Mouse (Mus musculus) liver, embryonic 13.5 days (tissue): Measurements from ENCODE around the gene Irak2. TPM values are rescaled to one million over a fixed set of nuclear protein-coding genes. Genes with fewer than 3 reads are reported as not detected.

Experiments used
- ATAC-seq: fragments of 200-750 bp; cut with Nextera tagmentation; 2 replicates; pipeline ENCODE4 v1.8.0; 2017; ENCODE audit warnings: low read depth, mild to moderate bottlenecking, moderate number of reproducible peaks, moderate library complexity
- DNase-seq: peaks from one replicate; pipeline ENCODE4 v3.0.0; 2022
- H3K27ac ChIP-seq: fragments of 300-500 bp; sonication (generic); 2 replicates; pipeline ENCODE4 v1.5.1; 2015; ENCODE audit warnings: moderate library complexity, mild to moderate bottlenecking, inconsistent platforms
- H3K27me3 ChIP-seq: fragments of 300-500 bp; sonication (generic); 2 replicates; pipeline ENCODE4 v1.6.1; 2015; ENCODE audit warnings: mild to moderate bottlenecking, inconsistent platforms
- H3K36me3 ChIP-seq: fragments of 300-500 bp; sonication (generic); 2 replicates; pipeline ENCODE4 v1.6.1; 2015; ENCODE audit warnings: mild to moderate bottlenecking, inconsistent platforms
- H3K4me1 ChIP-seq: fragments of 300-500 bp; sonication (generic); replicated peaks from 2 replicates; pipeline ENCODE4 v1.6.1; 2015; ENCODE audit warnings: inconsistent platforms
- H3K4me2 ChIP-seq: fragments of 300-500 bp; sonication (generic); 2 replicates; pipeline ENCODE4 v1.6.1; 2015; ENCODE audit warnings: inconsistent platforms, mild to moderate bottlenecking, moderate library complexity
- H3K4me3 ChIP-seq: fragments of 300-500 bp; sonication (generic); replicated peaks from 2 replicates; pipeline ENCODE4 v1.5.1; 2015; ENCODE audit warnings: mild to moderate bottlenecking, inconsistent platforms
- H3K9ac ChIP-seq: fragments of 300-500 bp; sonication (generic); 2 replicates; pipeline ENCODE4 v1.6.1; 2015; ENCODE audit warnings: mild to moderate bottlenecking, inconsistent platforms
- H3K9me3 ChIP-seq: fragments of 300-500 bp; sonication (generic); replicated peaks from 2 replicates; pipeline ENCODE4 v1.6.1; 2016; ENCODE audit warnings: inconsistent platforms
- WGBS: fragments of 180-500 bp; shearing (Covaris S2); methylation state at CpG from one replicate; pipeline ENCODE4 v1.1.7; 2015; ENCODE audit not compliant: insufficient replicate concordance; 5-methylcytosine and 5-hydroxymethylcytosine counted together
- microRNA-seq: library from miRNA; unstranded; fragments of <30 nt; microRNA quantifications from one replicate; pipeline ENCODE4, GENCODE M21; 2016
- polyA plus RNA-seq: library from polyadenylated mRNA; unstranded; fragments of >200 nt; fragmentation: Nextera tagmentation; extraction: Ambion mirVana; gene quantifications from 2 replicates; pipeline ENCODE4 v1.2.1, GENCODE M21; 2015

Irak2 gene
- polyA plus RNA-seq, 1 experiment from 2014 or later: 14.9 TPM

DNA sequence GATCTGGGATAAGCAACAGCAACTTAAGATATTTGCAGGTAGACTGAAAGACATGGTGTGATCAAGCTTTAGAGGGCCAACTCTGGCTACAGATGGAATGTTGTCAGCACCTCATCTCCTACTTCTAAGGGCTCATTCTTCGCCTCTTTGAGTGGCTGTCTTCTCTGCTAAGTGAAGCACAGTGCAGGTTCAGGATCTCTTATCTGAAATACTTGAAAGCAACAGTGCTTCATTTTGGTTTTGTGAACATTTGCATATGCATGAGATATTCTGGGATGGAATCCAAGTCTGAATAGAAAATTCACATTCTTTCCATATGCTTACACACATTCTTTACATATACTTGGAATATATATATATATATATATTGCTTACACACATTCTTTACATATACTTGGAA, 104.1 kb downstream of the Irak2 start:
- peaks cover 17% of the 10 kb centered on the region for H3K27me3 ChIP-seq
- H3K4me1 ChIP-seq: peaks cover 23% of the 10 kb centered on the region
- DNase-seq (no peak), ATAC-seq (no peak)
- H3K27ac ChIP-seq: no peak overlapping the region
- no peak overlapping the region for H3K9ac ChIP-seq
- H3K4me2 ChIP-seq: no peak overlapping the region
- no peak overlapping the region for H3K4me3 ChIP-seq
- H3K9me3 ChIP-seq: no peaks in the 10 kb centered on the region
- WGBS: 54% methylated on average over 1 of the region's 1 CpGs
- H3K36me3 ChIP-seq: peaks cover 9% of the 10 kb centered on the region

DNA sequence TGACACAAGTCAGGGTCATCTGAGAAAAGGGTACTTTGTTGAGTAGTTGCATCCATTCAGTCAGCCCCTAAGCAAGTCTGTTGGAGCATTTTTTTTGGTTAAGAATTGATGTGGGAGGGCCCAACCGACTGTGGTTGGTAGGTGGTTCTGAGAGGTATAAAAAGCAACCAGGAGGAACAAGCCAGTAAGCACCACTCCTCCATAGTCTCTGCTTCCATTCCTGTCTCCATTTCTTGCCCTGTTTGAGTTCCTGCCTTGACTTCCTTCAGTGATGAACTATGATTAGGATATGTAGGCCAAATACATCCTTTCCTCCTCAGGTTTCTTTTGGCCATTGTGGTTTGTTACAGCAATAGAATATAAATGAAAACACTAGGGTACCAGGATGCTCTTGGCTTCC, 104.8 kb downstream of the Irak2 start:
- Histone ChIP-seq H3K27me3 (peaks cover 24% of the 10 kb centered on the region), H3K9me3 (no peaks in the 10 kb centered on the region), H3K9ac (no peak overlapping the region), H3K36me3 (peaks cover 2% of the 10 kb centered on the region; the same call in 1 of the 2 replicates), H3K27ac (no peak overlapping the region), H3K4me1 (peaks cover 23% of the 10 kb centered on the region), H3K4me2 (no peak overlapping the region), H3K4me3 (no peak overlapping the region)
- no peak for DNase-seq
- no peak for ATAC-seq
- 42% methylated on average over 1 of the region's 1 CpGs for WGBS

Small RNAs within 50 kb of the gene (microRNA-seq; reads per million reads assigned to microRNA genes)
- gene Mir7042: 1.2 reads per million

Other genes starting within 250 kb of the Irak2 start
- 0.62 and 0.85 TPM in 2 replicates for gene Ttll3, start 249.2 kb upstream of the Irak2 start, polyA plus RNA-seq
- gene Rpusd3, start 219.1 kb upstream of the Irak2 start, polyA plus RNA-seq: 13.4 and 19.2 TPM in 2 replicates
- gene Cidec, start 202.7 kb upstream of the Irak2 start, polyA plus RNA-seq: 0.10 TPM in 1 of 2 replicates, not detected in the other
- 51.8 and 53.3 TPM in 2 replicates for gene Jagn1, start 195.9 kb upstream of the Irak2 start, polyA plus RNA-seq
- gene Il17re, start 180.0 kb upstream of the Irak2 start, polyA plus RNA-seq: 0.16 and 0.20 TPM in 2 replicates
- 5.3 and 6.2 TPM in 2 replicates for gene Il17rc, start 167.0 kb upstream of the Irak2 start, polyA plus RNA-seq
- gene Creld1, start 155.2 kb upstream of the Irak2 start, polyA plus RNA-seq: 7.4 and 8.0 TPM in 2 replicates
- gene Prrt3, start 136.5 kb upstream of the Irak2 start, polyA plus RNA-seq: 0.07 TPM in 2 replicates
- 47.5 and 54.9 TPM in 2 replicates for gene Emc3, start 106.8 kb upstream of the Irak2 start, polyA plus RNA-seq
- gene Fancd2, start 106.8 kb upstream of the Irak2 start, polyA plus RNA-seq: 9.7 and 11.0 TPM in 2 replicates
- 0.09 TPM in 1 of 2 replicates, not detected in the other for gene Fancd2os, start 37.8 kb upstream of the Irak2 start, polyA plus RNA-seq
- gene Brk1, start 33.7 kb upstream of the Irak2 start, polyA plus RNA-seq: 101 and 104 TPM in 2 replicates
- 7.8 and 9.4 TPM in 2 replicates for gene Vhl, start 14.5 kb upstream of the Irak2 start, polyA plus RNA-seq
- 0.94 and 1.0 TPM in 2 replicates for gene Tatdn2, start 58.6 kb downstream of the Irak2 start, polyA plus RNA-seq
- gene Ghrl, start 81.4 kb downstream of the Irak2 start, polyA plus RNA-seq: not detected in 2 replicates
- gene Sec13, start 102.3 kb downstream of the Irak2 start, polyA plus RNA-seq: 147 and 150 TPM in 2 replicates